Mouse (Mus musculus) activated CD4-positive, CD25-positive, alpha-beta regulatory T cell, adult 4 months (primary cell): Measurements from ENCODE around the gene 2510039O18Rik. TPM values are rescaled to one million over a fixed set of nuclear protein-coding genes. Genes with fewer than 3 reads are reported as not detected.

Experiments used
- ATAC-seq: one replicate; pipeline ENCODE4 v1.8.0; 2017
- polyA plus RNA-seq, 2 experiments: library from polyadenylated mRNA; unstranded; fragments of 100-300 nt; shearing (Covaris generic); gene quantifications; one replicate each; pipeline ENCODE4 v1.2.1; 2017

2510039O18Rik gene
- polyA plus RNA-seq, 2 experiments from 2014 or later: 8.9 to 11.4 TPM

DNA sequence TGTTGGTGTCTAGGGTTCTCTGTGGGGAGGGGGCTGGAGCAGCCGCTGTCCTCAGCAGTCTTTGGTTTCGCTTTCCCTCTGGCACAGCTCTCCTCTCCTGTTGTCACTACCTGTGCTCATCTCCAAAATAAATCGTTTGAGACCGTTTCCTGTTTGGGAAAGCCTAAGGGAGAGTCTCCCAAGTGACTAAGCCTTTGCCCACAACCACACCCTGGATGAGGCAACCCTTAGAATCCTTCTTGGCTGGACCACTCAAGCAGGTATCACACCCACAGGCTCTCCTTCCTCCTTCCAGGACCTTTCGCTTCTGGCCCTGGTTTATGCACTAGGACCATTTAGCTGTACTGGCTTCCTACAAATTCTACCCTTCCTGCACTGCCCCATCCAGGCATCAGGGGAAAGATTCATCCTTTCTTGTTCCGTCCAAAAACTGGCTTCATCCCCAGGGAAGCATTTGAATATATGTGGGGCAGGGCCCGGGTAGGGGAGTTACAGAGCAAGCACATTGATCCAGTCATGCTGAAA lies 52.9 kb downstream of the 2510039O18Rik start:
- ATAC-seq: no peak

GRCm38 (mm10) chr4:147995311-147995710 lies 54.6 kb downstream of the 2510039O18Rik start:
- no peak for ATAC-seq

Other genes with a start within 250 kb of the 2510039O18Rik start
- 1 to 10 TPM in 1 of 2 experiments, not detected in 1; 1.0 TPM for gene Zfp534, start 238.3 kb upstream of the 2510039O18Rik start, polyA plus RNA-seq
- gene Zfp984, start 131.1 kb upstream of the 2510039O18Rik start, polyA plus RNA-seq: 10 to 100 TPM; 21.1 to 29.0 TPM
- 1 to 10 TPM; 5.1 to 9.0 TPM for gene Zfp933, start 92.5 kb upstream of the 2510039O18Rik start, polyA plus RNA-seq
- gene Miip, start 72.1 kb upstream of the 2510039O18Rik start, polyA plus RNA-seq: 10 to 100 TPM; 52.3 to 77.0 TPM
- gene Fv1, start 71.9 kb upstream of the 2510039O18Rik start, polyA plus RNA-seq: 1 to 10 TPM; 3.0 to 7.5 TPM
- gene Mfn2, start 36.2 kb upstream of the 2510039O18Rik start, polyA plus RNA-seq: 10 to 100 TPM; 17.2 to 23.9 TPM
- gene Plod1, start 4.1 kb upstream of the 2510039O18Rik start, polyA plus RNA-seq: 1 to 10 TPM; 2.8 to 4.0 TPM
- not detected for gene Nppb, start 44.9 kb downstream of the 2510039O18Rik start, polyA plus RNA-seq
- not detected for gene Nppa, start 59.8 kb downstream of the 2510039O18Rik start, polyA plus RNA-seq
- 1 to 10 TPM; 2.4 to 3.3 TPM for gene Clcn6, start 97.9 kb downstream of the 2510039O18Rik start, polyA plus RNA-seq
- gene Mthfr, start 98.2 kb downstream of the 2510039O18Rik start, polyA plus RNA-seq: 10 to 100 TPM in 1 of 2 experiments, 1 to 10 TPM in 1; 6.0 to 12.9 TPM
- 10 to 100 TPM; 16.7 to 17.4 TPM for gene Agtrap, start 147.1 kb downstream of the 2510039O18Rik start, polyA plus RNA-seq
- 10 to 100 TPM; 39.2 to 48.2 TPM for gene Mad2l2, start 189.5 kb downstream of the 2510039O18Rik start, polyA plus RNA-seq
- under 1 TPM in 1 of 2 experiments, not detected in 1; 0.11 TPM for gene Draxin, start 189.8 kb downstream of the 2510039O18Rik start, polyA plus RNA-seq
- gene Fbxo6, start 211.2 kb downstream of the 2510039O18Rik start, polyA plus RNA-seq: 10 to 100 TPM; 48.2 to 57.2 TPM
- 1 to 10 TPM in 1 of 2 experiments, under 1 TPM in 1; 0.29 to 6.2 TPM for gene Fbxo44, start 219.6 kb downstream of the 2510039O18Rik start, polyA plus RNA-seq
- not detected for gene Fbxo2, start 219.7 kb downstream of the 2510039O18Rik start, polyA plus RNA-seq